Mouse (Mus musculus) heart, postnatal 0 days (tissue): Measurements from ENCODE around the gene Smtn. TPM values are rescaled to one million over a fixed set of nuclear protein-coding genes. Genes with fewer than 3 reads are reported as not detected.

ENCODE experiments used
- ATAC-seq: fragments of 200-750 bp; cut with Nextera tagmentation; 2 replicates; pipeline ENCODE4 v1.8.0; 2017; ENCODE audit warnings: low read depth, moderate number of reproducible peaks, moderate library complexity; ENCODE audit not compliant: insufficient read depth
- DNase-seq: peaks from one replicate; pipeline ENCODE4 v3.0.0-alpha.2; 2016; ENCODE audit warnings: low spot score
- H3K27ac ChIP-seq: fragments of 300-500 bp; sonication (generic); 2 replicates; pipeline ENCODE4 v1.5.1; 2014; ENCODE audit warnings: low read depth, mild to moderate bottlenecking
- H3K27me3 ChIP-seq: fragments of 300-500 bp; sonication (generic); 2 replicates; pipeline ENCODE4 v1.6.1; 2014; ENCODE audit warnings: low read length, mixed read lengths; ENCODE audit not compliant: control insufficient read depth, insufficient read depth
- H3K36me3 ChIP-seq: fragments of 300-500 bp; sonication (generic); replicated peaks from 2 replicates; pipeline ENCODE4 v1.6.1; 2014; ENCODE audit warnings: low read length, mixed read lengths; ENCODE audit not compliant: control insufficient read depth, insufficient read depth
- H3K4me1 ChIP-seq: fragments of 300-500 bp; sonication (generic); 2 replicates; pipeline ENCODE4 v1.6.1; 2014; ENCODE audit warnings: antibody characterized with exemption; ENCODE audit not compliant: control insufficient read depth, insufficient read depth
- H3K4me2 ChIP-seq: fragments of 300-500 bp; sonication (generic); 2 replicates; pipeline ENCODE4 v1.6.1; 2014; ENCODE audit warnings: low read depth, mild to moderate bottlenecking, low read length, moderate library complexity
- H3K4me3 ChIP-seq: fragments of 300-500 bp; sonication (generic); 2 replicates; pipeline ENCODE4 v1.5.1; 2014; ENCODE audit warnings: low read depth, low read length
- H3K9ac ChIP-seq: fragments of 300-500 bp; sonication (generic); replicated peaks from 2 replicates; pipeline ENCODE4 v1.6.1; 2014; ENCODE audit warnings: low read depth, low read length, mixed read lengths
- H3K9me3 ChIP-seq: fragments of 300-500 bp; sonication (generic); replicated peaks from 2 replicates; pipeline ENCODE4 v1.6.1; 2016; ENCODE audit warnings: low read length; ENCODE audit not compliant: control insufficient read depth
- CTCF ChIP-seq: IDR thresholded peaks from 2 replicates; pipeline ENCODE4 v1.5.1; 2016; ENCODE audit warnings: antibody characterized with exemption, control low read depth, low read depth
- EP300 ChIP-seq: IDR thresholded peaks from 2 replicates; pipeline ENCODE4 v1.6.1; 2016; ENCODE audit warnings: antibody characterized with exemption, low read depth
- WGBS: fragments of 180-500 bp; shearing (Covaris S2); extraction: QIAGEN DNeasy Blood & Tissue Kit; methylation state at CpG from one replicate; pipeline ENCODE4 v1.1.7; 2014; 5-methylcytosine and 5-hydroxymethylcytosine counted together
- polyA plus RNA-seq: library from polyadenylated mRNA; unstranded; fragments of >200 nt; fragmentation: Nextera tagmentation; extraction: Ambion mirVana; gene quantifications from 2 replicates; pipeline ENCODE4 v1.2.1, GENCODE M21; 2015
- total RNA-seq: library from RNA; depleted of rRNA; stranded (reverse); fragments of >200 nt; gene quantifications from 2 replicates; pipeline ENCODE4 v1.2.3, GENCODE M21; 2014; ENCODE audit warnings: low replicate concordance

Smtn gene
- total and polyA plus RNA-seq, 2 experiments from 2014 or later: 94.2 to 104 TPM

DNA sequence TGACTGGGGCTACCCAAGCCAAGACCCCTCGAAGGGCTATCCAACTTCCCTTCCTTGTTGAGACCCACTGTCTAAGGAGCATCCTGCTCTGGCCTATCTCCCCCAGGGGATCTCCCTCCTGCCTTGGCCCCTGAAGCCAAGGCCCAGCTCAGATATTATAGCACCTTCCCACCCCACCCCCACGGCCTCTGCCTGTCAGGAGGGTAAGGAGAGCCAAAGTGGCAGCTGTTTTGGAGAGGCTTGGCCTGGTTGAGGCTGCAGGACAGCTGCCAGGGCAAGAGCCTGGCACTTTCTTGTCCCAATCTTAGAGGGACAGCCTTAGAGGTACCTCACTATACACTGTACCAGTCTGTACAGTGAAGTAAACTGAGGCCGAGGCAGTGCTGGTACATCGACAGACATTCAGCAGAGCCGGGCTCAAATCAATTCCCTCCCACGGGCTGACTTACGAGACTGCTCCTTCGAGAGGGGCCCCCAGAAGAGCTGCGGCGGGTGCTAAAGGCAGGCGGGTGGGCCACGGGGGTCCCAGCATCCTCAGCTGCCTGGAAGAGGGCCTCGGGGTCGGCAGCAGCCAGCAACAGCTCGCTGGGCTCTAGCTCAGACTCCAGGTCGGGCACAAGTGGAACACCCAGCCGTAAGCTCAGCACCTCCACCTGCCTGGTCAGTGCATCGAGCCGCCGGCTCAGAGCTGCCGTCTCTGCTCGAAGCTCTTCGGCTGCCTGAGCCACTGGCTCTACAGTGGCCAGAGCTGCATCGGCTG, 13.3 kb downstream of the Smtn start:
- peak overlapping the region; percentile 51 for H3K9ac ChIP-seq
- TF ChIP-seq CTCF: no peak
- no peak for TF ChIP-seq EP300
- peaks cover 19% of the 10 kb centered on the region; the same call in 1 of the 2 replicates for H3K4me1 ChIP-seq
- peak overlapping the region; percentile 54 for H3K4me2 ChIP-seq
- no peaks in the 10 kb centered on the region for H3K9me3 ChIP-seq
- H3K36me3 ChIP-seq: peaks cover 99% of the 10 kb centered on the region
- H3K4me3 ChIP-seq: peak overlapping the region; percentile 34
- no peaks in the 10 kb centered on the region for H3K27me3 ChIP-seq
- WGBS: 80% methylated on average over 24 of the region's 24 CpGs
- peak; percentile 15 for ATAC-seq
- H3K27ac ChIP-seq: peak overlapping the region; percentile 89
- DNase-seq: no peak

DNA sequence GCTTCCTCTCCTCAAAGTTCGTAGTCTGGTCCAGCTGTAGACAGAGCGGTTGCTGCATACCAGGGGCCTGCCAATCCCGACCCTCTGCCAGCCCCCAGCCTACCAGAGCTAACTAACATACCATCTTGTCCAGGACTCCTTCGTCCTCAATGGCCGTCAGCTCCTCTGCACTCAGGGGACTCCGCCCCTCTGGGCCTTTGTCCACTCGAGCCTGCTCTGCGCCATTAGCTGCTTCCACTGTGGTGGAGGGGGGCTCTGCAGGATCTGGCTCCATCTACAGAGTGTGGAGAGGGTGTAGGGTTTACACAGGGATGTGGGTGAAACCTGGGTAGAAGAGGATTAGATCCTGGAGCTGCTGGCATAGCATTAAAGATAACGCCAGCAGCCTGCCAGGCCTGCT, 14.2 kb downstream of the Smtn start:
- TF ChIP-seq CTCF (no peak), EP300 (no peak)
- no peak overlapping the region for H3K9ac ChIP-seq
- WGBS: 74% methylated on average over 9 of the region's 9 CpGs
- peaks cover 99% of the 10 kb centered on the region for H3K36me3 ChIP-seq
- H3K27ac ChIP-seq: 0 out of 2 replicates have a peak overlapping the region, but pooled peaks have one; percentile 89
- H3K27me3 ChIP-seq: no peaks in the 10 kb centered on the region
- DNase-seq: no peak
- H3K4me1 ChIP-seq: peaks cover 19% of the 10 kb centered on the region; the same call in 1 of the 2 replicates
- no peaks in the 10 kb centered on the region for H3K9me3 ChIP-seq
- no peak for ATAC-seq
- peak overlapping the region; percentile 54; the same call in 1 of the 2 replicates for H3K4me2 ChIP-seq
- no peak overlapping the region for H3K4me3 ChIP-seq

- 80% methylated on average over 4 of the region's 4 CpGs for WGBS
- Histone ChIP-seq H3K9ac (no peak overlapping the region), H3K9me3 (no peaks in the 10 kb centered on the region), H3K36me3 (peaks cover 99% of the 10 kb centered on the region), H3K4me2 (no peak overlapping the region), H3K27me3 (no peaks in the 10 kb centered on the region), H3K27ac (no peak overlapping the region), H3K4me3 (no peak overlapping the region), H3K4me1 (peaks cover 19% of the 10 kb centered on the region; the same call in 1 of the 2 replicates)
- DNase-seq (no peak), ATAC-seq (no peak)
- no peak for TF ChIP-seq CTCF
- TF ChIP-seq EP300: no peak
Measured at GRCm38 (mm10) chr11:3525560-3525959, 14.9 kb downstream of the Smtn start.

DNA sequence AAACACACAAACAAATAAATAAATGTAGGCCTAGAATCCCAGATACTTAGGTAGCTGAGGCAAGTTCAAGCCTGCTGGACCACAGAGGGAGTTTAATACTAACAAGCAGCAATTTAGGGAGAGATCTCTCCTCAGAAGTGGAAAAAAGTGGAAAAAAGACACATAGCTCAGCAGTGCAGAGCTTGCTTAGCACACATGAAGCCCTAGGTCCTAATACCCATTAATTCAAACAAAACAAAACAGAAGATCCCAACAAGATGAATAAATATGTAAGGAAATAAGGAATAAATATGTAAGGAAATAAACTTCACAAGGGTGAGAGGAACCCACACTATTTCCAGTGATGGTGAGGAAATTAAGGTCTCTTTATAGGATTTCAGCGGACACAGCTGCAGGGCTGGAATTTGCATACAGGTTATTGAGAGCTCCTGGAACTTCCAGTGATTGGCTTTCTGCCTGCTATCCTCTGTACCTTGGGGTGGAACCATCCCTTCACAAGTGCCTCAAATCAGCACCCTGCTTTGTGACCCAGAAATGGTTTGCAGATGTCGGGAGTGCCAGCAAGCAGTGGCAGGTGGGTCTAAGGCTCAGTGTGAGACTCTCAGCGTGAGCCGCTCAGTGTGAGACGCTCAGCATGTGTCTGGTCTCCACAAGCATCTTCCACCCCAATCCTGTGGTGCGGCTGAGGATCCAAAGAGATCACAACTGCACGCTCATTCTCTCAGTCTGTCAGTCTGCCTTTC, 16.4 kb downstream of the Smtn start:
- ATAC-seq: no peak
- Histone ChIP-seq H3K4me3 (no peak overlapping the region), H3K4me2 (no peak overlapping the region), H3K4me1 (peaks cover 19% of the 10 kb centered on the region; the same call in 1 of the 2 replicates), H3K27me3 (no peaks in the 10 kb centered on the region), H3K9ac (no peak overlapping the region), H3K36me3 (peaks cover 99% of the 10 kb centered on the region), H3K9me3 (no peaks in the 10 kb centered on the region), H3K27ac (no peak overlapping the region)
- WGBS: 88% methylated on average over 7 of the region's 7 CpGs
- TF ChIP-seq EP300: no peak
- no peak for TF ChIP-seq CTCF
- no peak for DNase-seq

GRCm38 (mm10) chr11:3522285-3523000, 18.0 kb downstream of the Smtn start:
- no peak overlapping the region for H3K27ac ChIP-seq
- peaks cover 20% of the 10 kb centered on the region for H3K4me1 ChIP-seq
- H3K9ac ChIP-seq: no peak overlapping the region
- H3K4me2 ChIP-seq: no peak overlapping the region
- H3K27me3 ChIP-seq: no peaks in the 10 kb centered on the region
- no peak overlapping the region for H3K4me3 ChIP-seq
- TF ChIP-seq CTCF (no peak), EP300 (no peak)
- no peak for DNase-seq
- H3K36me3 ChIP-seq: peaks cover 85% of the 10 kb centered on the region
- no peak for ATAC-seq
- no peaks in the 10 kb centered on the region for H3K9me3 ChIP-seq
- WGBS: 85% methylated on average over 17 of the region's 17 CpGs
